Mouse (Mus musculus): Measurements from ENCODE around the gene Emc10.

DNA sequence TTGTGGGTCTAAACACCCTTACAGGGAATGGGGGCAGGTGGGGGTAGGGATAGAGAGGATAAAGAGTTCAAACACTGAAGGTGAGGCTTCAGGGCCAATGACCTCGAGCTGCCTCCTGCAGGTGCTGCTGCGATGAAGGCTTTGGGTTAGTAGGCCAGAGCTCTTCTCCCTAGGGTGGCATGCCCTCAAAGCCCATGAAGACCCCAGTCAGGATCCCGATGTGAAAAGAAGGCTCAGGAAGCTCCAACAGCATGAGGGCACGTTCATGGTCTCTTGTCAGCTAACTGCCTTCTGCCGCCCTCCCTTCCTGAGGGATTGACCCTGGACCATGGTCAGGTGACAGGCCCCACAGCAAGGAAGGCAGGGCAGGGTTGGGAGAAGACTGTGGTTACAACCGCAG is 36.3 kb downstream of the Emc10 start:
- TF ChIP-seq ZNF384 (IDR thresholded peaks at IDR 0.05; ENCODE audit: low read depth, low read length) (no peak), MAFK (IDR thresholded peaks at IDR 0.05; ENCODE audit: insufficient read depth, low read depth, low read length) (no peak), ZC3H11A (IDR thresholded peaks at IDR 0.05; ENCODE audit: borderline replicate concordance, low read depth, low read length) (no peak)
